Mouse (Mus musculus) midbrain, embryonic 14.5 days (tissue): ENCODE measurements around the gene Fam166a. TPM values are rescaled to one million over a fixed set of nuclear protein-coding genes. Genes with fewer than 3 reads are reported as not detected.

Source experiments
- ATAC-seq: fragments of 200-750 bp; cut with Nextera tagmentation; 2 replicates; pipeline ENCODE4 v1.8.0; 2017; ENCODE audit warnings: moderate number of reproducible peaks, moderate library complexity; ENCODE audit not compliant: low FRiP score, low TSS enrichment
- DNase-seq: peaks from one replicate; pipeline ENCODE4 v3.0.0-alpha.2; 2015
- H3K27ac ChIP-seq: fragments of 300-500 bp; sonication (generic); replicated peaks from 2 replicates; pipeline ENCODE4 v1.5.1; 2014; ENCODE audit warnings: mild to moderate bottlenecking, low read depth, low read length, moderate library complexity
- H3K27me3 ChIP-seq: fragments of 300-500 bp; sonication (generic); 2 replicates; pipeline ENCODE4 v1.6.1; 2014; ENCODE audit warnings: low read length, control low read depth, mixed read lengths; ENCODE audit not compliant: control insufficient read depth, insufficient read depth
- H3K36me3 ChIP-seq: fragments of 300-500 bp; sonication (generic); 2 replicates; pipeline ENCODE4 v1.6.1; 2014; ENCODE audit warnings: low read length, control low read depth; ENCODE audit not compliant: control insufficient read depth, insufficient read depth
- H3K4me1 ChIP-seq: fragments of 300-500 bp; sonication (generic); 2 replicates; pipeline ENCODE4 v1.6.1; 2014; ENCODE audit warnings: mild to moderate bottlenecking, antibody characterized with exemption, low read length, control low read depth; ENCODE audit not compliant: control insufficient read depth, insufficient read depth
- H3K4me2 ChIP-seq: fragments of 300-500 bp; sonication (generic); 2 replicates; pipeline ENCODE4 v1.6.1; 2014; ENCODE audit warnings: mild to moderate bottlenecking, low read length, moderate library complexity
- H3K4me3 ChIP-seq: fragments of 300-500 bp; sonication (generic); replicated peaks from 2 replicates; pipeline ENCODE4 v1.5.1; 2014; ENCODE audit warnings: low read depth, low read length
- H3K9ac ChIP-seq: fragments of 300-500 bp; sonication (generic); replicated peaks from 2 replicates; pipeline ENCODE4 v1.6.1; 2014; ENCODE audit warnings: mild to moderate bottlenecking, low read length, moderate library complexity
- H3K9me3 ChIP-seq: fragments of 300-500 bp; sonication (generic); 2 replicates; pipeline ENCODE4 v1.6.1; 2016; ENCODE audit warnings: low read length, control low read depth, mixed read lengths; ENCODE audit not compliant: control insufficient read depth
- WGBS: fragments of 180-500 bp; shearing (Covaris S2); extraction: QIAGEN DNeasy Blood & Tissue Kit; methylation state at CpG from one replicate; pipeline ENCODE4 v1.1.7; 2014; 5-methylcytosine and 5-hydroxymethylcytosine counted together
- polyA plus RNA-seq: library from polyadenylated mRNA; unstranded; fragments of >200 nt; fragmentation: Nextera tagmentation; extraction: Ambion mirVana; gene quantifications from 2 replicates; pipeline ENCODE4 v1.2.1, GENCODE M21; 2014

The Fam166a gene
- polyA plus RNA-seq, 1 experiment from 2014 or later = not detected

DNA sequence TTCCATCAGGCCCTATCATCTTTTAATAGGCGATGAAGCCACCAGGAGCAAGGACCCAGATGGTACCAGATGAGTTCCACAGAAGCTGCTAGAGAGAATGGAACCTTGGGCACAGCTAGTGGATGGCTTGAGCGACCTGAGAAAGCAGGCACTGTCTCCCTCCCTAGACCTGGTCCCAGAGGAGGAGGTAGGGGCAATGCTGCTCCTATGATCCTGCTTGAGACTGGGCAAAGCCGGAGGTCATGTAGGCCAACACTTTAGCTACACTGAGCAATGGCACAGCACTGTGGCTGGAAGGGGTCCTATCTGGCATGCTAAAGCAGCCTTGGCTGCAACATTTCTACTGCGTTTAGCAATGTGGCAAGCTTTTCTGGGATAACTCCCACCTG lies 42.9 kb upstream of the Fam166a start:
- 79% methylated on average over 4 of the region's 4 CpGs for WGBS
- Histone ChIP-seq H3K27ac (no peak overlapping the region), H3K9me3 (no peaks in the 10 kb centered on the region), H3K4me1 (peaks cover 46% of the 10 kb centered on the region), H3K36me3 (no peaks in the 10 kb centered on the region), H3K27me3 (no peaks in the 10 kb centered on the region), H3K4me2 (no peak overlapping the region), H3K4me3 (no peak overlapping the region), H3K9ac (no peak overlapping the region)
- DNase-seq (no peak), ATAC-seq (no peak)

DNA sequence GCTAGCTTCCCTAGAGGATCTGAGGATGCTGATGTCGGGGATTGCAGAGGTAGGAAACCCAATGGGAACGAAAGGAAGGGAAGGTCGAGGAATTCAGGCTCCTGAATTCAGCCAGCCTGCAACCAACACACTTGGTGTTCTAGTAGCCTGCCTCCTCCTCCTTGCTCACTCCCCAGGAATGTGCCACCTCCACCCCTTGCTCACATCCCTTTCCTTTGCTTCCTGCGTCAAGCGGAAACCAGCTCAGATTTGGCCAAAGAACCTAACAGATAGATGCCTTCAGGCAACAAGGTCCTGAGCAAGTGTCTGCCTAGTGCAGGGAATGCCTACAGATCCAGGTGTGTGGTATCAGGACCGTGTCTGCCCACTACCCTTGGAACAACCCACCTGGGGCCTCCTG lies 42.0 kb upstream of the Fam166a start:
- H3K4me1 ChIP-seq = peaks cover 46% of the 10 kb centered on the region
- no peak overlapping the region for H3K4me3 ChIP-seq
- DNase-seq = no peak
- H3K9ac ChIP-seq = 0 out of 2 replicates have a peak overlapping the region, but pooled peaks have one; percentile 2
- no peaks in the 10 kb centered on the region for H3K36me3 ChIP-seq
- no peak for ATAC-seq
- 73% methylated on average over 6 of the region's 6 CpGs for WGBS
- H3K9me3 ChIP-seq = no peaks in the 10 kb centered on the region
- H3K4me2 ChIP-seq = peak overlapping the region; percentile 43
- peak overlapping the region; percentile 77; the same call in 1 of the 2 replicates for H3K27ac ChIP-seq
- H3K27me3 ChIP-seq = no peaks in the 10 kb centered on the region

DNA sequence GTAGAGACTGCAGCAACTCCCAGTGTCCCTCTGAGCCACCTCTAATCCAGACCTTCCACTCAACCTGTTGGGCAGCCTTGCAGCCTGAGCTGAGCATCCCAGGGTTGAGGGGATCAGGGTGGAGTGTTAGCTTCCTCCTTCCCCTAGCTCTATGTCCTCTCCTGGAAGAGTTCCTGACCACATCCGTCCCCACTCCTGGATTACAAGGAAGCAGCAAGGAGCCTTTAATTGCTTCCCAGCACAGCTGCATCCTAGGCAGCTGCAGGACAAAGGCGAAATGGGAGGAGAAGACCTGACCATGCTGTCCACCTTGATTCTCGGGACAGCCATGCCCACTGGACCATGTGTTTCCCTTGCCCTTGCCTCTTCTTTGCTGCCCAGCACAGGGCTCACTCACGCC lies 41.5 kb upstream of the Fam166a start:
- Histone ChIP-seq H3K9ac (0 out of 2 replicates have a peak overlapping the region, but pooled peaks have one; percentile 23), H3K4me1 (peaks cover 47% of the 10 kb centered on the region), H3K27me3 (no peaks in the 10 kb centered on the region), H3K4me3 (no peak overlapping the region), H3K27ac (peak overlapping the region; percentile 77), H3K9me3 (no peaks in the 10 kb centered on the region), H3K36me3 (no peaks in the 10 kb centered on the region), H3K4me2 (peak overlapping the region; percentile 43)
- 27% methylated on average over 4 of the region's 4 CpGs for WGBS
- ATAC-seq (no peak), DNase-seq (no peak)

DNA sequence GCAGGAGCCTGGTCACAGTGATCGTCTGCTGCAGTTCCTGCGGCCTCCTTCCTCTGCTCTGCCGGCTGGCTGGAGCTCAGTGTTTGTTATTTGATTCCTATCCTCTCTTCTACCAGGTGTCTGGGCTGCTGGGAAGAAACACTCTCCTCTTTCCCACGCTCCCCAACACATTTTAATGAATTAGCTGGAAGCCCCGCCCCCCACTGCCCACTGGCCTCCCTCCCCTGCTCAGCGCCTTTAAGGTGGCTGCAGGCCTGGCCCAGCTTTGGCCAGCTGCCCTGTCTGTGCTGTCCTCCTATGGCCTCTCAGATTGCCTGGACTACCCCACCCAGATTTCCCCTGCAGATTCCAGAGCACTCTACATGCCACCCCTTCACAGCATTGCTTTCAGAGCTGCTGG lies 40.9 kb upstream of the Fam166a start:
- H3K4me1 ChIP-seq = peaks cover 51% of the 10 kb centered on the region
- H3K36me3 ChIP-seq = no peaks in the 10 kb centered on the region
- H3K27me3 ChIP-seq = no peaks in the 10 kb centered on the region
- ATAC-seq (peak; percentile 27; the same call in 1 of the 2 replicates), DNase-seq (peak; percentile 79)
- 0% methylated on average over 6 of the region's 6 CpGs for WGBS
- peak overlapping the region; percentile 23; the same call in 1 of the 2 replicates for H3K9ac ChIP-seq
- H3K27ac ChIP-seq = peak overlapping the region; percentile 77
- no peak overlapping the region for H3K4me3 ChIP-seq
- peak overlapping the region; percentile 43 for H3K4me2 ChIP-seq
- H3K9me3 ChIP-seq = no peaks in the 10 kb centered on the region

DNA sequence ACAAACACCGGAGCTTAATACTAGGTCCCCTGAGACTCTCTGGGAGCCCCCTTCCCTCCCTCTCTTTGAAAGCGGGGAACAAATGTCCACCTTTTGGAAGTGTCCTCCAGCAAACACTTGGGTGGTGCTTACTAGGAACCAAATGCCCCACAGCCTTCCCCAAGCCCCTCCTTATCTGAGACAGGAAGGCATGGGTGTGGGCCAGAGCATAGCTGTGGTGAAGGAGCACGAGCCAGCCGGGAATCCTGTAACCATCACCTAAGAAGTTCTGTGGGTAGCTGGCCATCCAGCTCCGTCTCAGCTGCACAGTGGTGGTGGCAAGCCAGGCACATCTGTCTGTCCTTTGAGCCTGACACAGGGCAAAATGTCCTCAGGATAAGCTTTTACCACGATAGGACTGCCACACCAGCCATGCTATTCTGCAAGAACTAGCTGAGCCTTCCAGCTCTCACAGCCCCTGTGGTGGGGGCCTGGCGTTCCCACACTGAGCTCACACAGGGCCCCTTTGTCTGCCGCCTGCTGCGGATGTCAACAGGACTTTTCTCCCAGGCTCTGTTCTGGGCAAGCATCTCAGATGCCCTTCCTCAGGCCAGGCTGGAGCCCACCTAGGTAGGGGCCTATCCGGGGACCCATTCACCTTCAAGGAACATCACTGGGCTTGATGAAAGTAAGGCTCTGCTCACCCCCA lies 40.1 kb upstream of the Fam166a start:
- Histone ChIP-seq H3K4me1 (peaks cover 56% of the 10 kb centered on the region), H3K9me3 (no peaks in the 10 kb centered on the region), H3K27ac (peak overlapping the region; percentile 77), H3K36me3 (no peaks in the 10 kb centered on the region), H3K9ac (0 out of 2 replicates have a peak overlapping the region, but pooled peaks have one; percentile 23), H3K4me3 (no peak overlapping the region), H3K4me2 (peak overlapping the region; percentile 43), H3K27me3 (no peaks in the 10 kb centered on the region)
- 12% methylated on average over 10 of the region's 10 CpGs for WGBS
- DNase-seq (peak; percentile 59), ATAC-seq (no peak)

DNA sequence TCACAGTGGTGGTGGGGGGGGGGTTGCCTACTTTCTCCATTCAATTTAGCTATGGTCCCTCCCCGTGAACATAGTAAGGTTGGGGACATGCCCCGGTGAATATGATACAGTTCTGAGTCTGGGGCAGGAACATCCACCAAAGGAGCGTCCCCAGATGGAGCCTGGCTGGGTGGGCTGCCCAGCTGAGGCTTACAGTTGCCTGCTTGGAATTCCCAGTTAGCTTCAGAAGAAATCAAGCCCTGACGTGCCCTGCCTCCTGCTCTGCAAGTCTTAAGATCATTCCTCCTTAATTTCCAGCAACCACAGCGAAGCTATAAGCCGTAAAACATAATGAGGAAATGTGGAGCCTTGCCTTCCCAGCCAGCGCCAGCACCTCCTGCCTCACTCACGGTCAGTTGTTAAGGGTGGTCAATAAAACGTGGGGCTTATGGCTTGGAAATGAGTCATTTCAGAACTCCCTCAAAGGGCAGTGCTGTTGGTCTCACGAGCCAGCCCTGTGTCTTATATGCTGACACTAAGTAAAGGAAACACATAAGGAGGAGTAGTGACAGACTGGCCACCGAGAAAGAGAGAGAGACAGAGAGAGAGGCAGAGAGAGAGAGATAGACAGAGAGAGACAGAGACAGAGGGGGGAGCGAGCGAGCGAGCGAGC lies 38.9 kb upstream of the Fam166a start:
- Histone ChIP-seq H3K9ac (peak overlapping the region; percentile 46; the same call in 1 of the 2 replicates), H3K27ac (peak overlapping the region; percentile 55), H3K27me3 (no peaks in the 10 kb centered on the region), H3K36me3 (no peaks in the 10 kb centered on the region), H3K9me3 (no peaks in the 10 kb centered on the region), H3K4me2 (peak overlapping the region; percentile 80), H3K4me3 (peak overlapping the region; percentile 72), H3K4me1 (peaks cover 64% of the 10 kb centered on the region)
- ATAC-seq = no peak
- DNase-seq = no peak
- 31% methylated on average over 15 of the region's 15 CpGs for WGBS

DNA sequence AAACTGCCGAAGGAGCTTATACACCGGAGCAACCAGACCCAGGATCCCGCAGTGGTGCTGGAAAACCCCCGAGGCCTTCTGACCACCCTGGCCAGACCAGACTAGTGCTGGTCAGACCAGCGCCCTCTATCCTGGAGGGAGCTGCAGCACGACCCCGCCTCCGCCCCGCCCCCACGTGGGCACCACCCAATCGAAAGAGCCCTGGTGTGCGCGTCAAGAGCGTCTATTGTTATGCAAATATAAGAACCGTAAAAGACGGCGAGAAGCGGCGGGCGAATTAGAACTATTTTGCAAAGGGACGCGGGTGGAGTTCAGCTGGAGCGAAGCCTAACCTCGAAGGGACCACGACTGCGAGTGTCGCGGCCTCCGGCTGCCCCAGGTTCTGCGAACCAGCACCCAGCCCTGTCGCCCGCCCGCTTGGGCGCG lies 38.1 kb upstream of the Fam166a start, which contains the start of gene Nrarp:
Gene Nrarp, plus strand, starts transcription at position 281 of the 426 bp plus-strand sequence.
- ATAC-seq (peak; percentile 90), DNase-seq (peak; percentile 96)
- Histone ChIP-seq H3K4me1 (peaks cover 70% of the 10 kb centered on the region), H3K4me2 (peak within 1 kb of the TSS; percentile 80), H3K27ac (peak within 1 kb of the TSS; percentile 83), H3K9me3 (no peaks in the 10 kb centered on the region), H3K36me3 (no peaks in the 10 kb centered on the region), H3K4me3 (peak within 1 kb of the TSS; percentile 72), H3K27me3 (no peaks in the 10 kb centered on the region), H3K9ac (peak within 1 kb of the TSS; percentile 60)
- 0% methylated on average over 35 of the region's 35 CpGs for WGBS

DNA sequence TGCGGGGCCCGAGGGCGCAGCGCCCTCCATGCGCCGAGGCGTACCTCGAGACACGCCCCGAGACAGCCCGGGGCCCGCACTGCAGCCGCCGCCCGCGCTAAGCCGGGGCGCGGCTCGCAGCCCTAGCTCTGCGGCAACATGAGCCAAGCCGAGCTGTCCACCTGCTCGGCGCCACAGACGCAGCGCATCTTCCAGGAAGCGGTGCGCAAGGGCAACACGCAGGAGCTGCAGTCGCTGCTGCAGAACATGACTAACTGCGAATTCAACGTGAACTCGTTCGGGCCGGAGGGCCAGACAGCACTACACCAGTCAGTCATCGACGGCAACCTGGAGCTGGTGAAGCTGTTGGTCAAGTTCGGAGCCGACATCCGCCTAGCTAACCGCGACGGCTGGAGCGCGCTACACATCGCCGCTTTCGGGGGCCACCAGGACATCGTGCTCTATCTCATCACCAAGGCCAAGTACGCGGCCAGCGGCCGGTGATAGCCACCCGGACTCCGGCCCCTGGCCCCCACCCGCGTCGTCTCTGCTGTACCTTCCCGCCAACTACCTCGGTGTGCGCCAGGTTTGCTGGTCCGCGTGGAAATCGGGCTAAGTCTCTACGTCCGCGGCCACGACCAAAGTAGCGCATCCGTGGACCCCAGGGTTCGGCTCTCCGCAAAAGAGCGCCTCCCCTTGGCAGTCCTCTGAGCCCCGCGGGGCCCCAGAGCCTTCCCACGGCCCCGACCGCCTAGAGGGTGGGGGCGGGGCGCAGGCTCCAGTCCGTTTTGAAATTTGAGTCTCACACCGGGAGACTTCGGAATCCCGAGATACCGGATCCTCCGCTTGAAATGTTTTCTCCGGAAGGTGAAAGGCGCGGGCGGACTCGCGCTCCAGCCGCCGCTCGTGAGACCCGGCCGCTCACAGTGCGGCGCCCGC lies 37.3 kb upstream of the Fam166a start:
- DNase-seq (peak; percentile 78), ATAC-seq (peak; percentile 31; the same call in 1 of the 2 replicates)
- Histone ChIP-seq H3K9ac (peak overlapping the region; percentile 60), H3K9me3 (no peaks in the 10 kb centered on the region), H3K4me2 (peak overlapping the region; percentile 80), H3K4me3 (peak overlapping the region; percentile 72), H3K4me1 (peaks cover 65% of the 10 kb centered on the region), H3K36me3 (no peaks in the 10 kb centered on the region), H3K27me3 (no peaks in the 10 kb centered on the region), H3K27ac (peak overlapping the region; percentile 83)
- WGBS = under 1% methylated on average over 100 of the region's 100 CpGs
